22 mouse cellular contexts compared by ENCODE assay signal in genomic region chr19:44582103-44582502, GRCm38 (mm10). TPM values are rescaled to one million over a fixed set of nuclear protein-coding genes. Genes with fewer than 3 reads are reported as not detected.
DNase-seq lines count a peak whose midpoint lies in the region; ATAC-seq and TF ChIP-seq lines count a peak whose summit lies in the region.
"Had no signal": no experiment of that assay in that cellular context is flagged by ENCODE, and none has a peak within 500 bp of the region (broad histone marks: within the 10 kb centered on the region; RNA-seq: fewer than 3 reads in every experiment).

No protein-coding gene starts in this region.

- peak; percentile 39; the same call in 1 of the 2 replicates for ATAC-seq in forebrain, embryonic 12.5 days (ENCODE audit: low FRiP score)
- ATAC-seq in forebrain, postnatal 0 days = no peak
- peak; percentile 28; the same call in 1 of the 2 replicates for ATAC-seq in lung, embryonic 14.5 days (ENCODE audit: insufficient read depth)
- ATAC-seq in forebrain, embryonic 14.5 days = peak; percentile 21; the same call in 1 of the 2 replicates
- peak; percentile 46 for ATAC-seq in neural tube, embryonic 12.5 days (ENCODE audit: low FRiP score, low read depth)
- no peak for ATAC-seq in cerebellum, adult (ENCODE audit: insufficient number of reproducible peaks, low FRiP score, low TSS enrichment)

- 86% methylated on average over 10 of the region's 10 CpGs for WGBS in forebrain, embryonic 12.5 days
- WGBS in forebrain, postnatal 0 days = 81% methylated on average over 10 of the region's 10 CpGs
- 84% methylated on average over 10 of the region's 10 CpGs for WGBS in lung, embryonic 14.5 days
- WGBS in forebrain, embryonic 14.5 days = 83% methylated on average over 10 of the region's 10 CpGs
- 84% methylated on average over 10 of the region's 10 CpGs for WGBS in neural tube, embryonic 12.5 days
- WGBS in heart, adult 2 months = 85% methylated on average over 10 of the region's 10 CpGs

- no peak overlapping the region for H3K27ac ChIP-seq in forebrain, embryonic 12.5 days
- H3K27ac ChIP-seq in forebrain, postnatal 0 days (ENCODE audit: low read depth, low read length) = no peak overlapping the region
- H3K27ac ChIP-seq in lung, embryonic 14.5 days (ENCODE audit: low read depth) = no peak overlapping the region
- H3K27ac ChIP-seq in forebrain, embryonic 14.5 days (ENCODE audit: low read depth, low read length) = no peak overlapping the region
- H3K27ac ChIP-seq in neural tube, embryonic 12.5 days = no peak overlapping the region
- H3K27ac ChIP-seq in heart, adult 2 months = no peak overlapping the region
- H3K27ac ChIP-seq: heart, embryonic 13.5 days; kidney, postnatal 0 days; layer of hippocampus, adult 2 months had no signal

- no peaks in the 10 kb centered on the region for H3K4me1 ChIP-seq in forebrain, embryonic 12.5 days
- no peaks in the 10 kb centered on the region for H3K4me1 ChIP-seq in forebrain, postnatal 0 days (ENCODE audit: insufficient read depth)
- H3K4me1 ChIP-seq in lung, embryonic 14.5 days (ENCODE audit: insufficient read depth) = no peaks in the 10 kb centered on the region
- H3K4me1 ChIP-seq in forebrain, embryonic 14.5 days (ENCODE audit: control insufficient read depth, insufficient read depth, low read length) = no peaks in the 10 kb centered on the region
- 0 out of 2 replicates have a peak, but pooled peaks cover 3% of the 10 kb centered on the region for H3K4me1 ChIP-seq in neural tube, embryonic 12.5 days
- H3K4me1 ChIP-seq in heart, adult 2 months (ENCODE audit: control insufficient read depth, insufficient read depth, low read length) = no peaks in the 10 kb centered on the region
- H3K4me1 ChIP-seq: heart, embryonic 13.5 days had no signal

- no peaks in the 10 kb centered on the region for H3K9me3 ChIP-seq in forebrain, embryonic 12.5 days
- no peaks in the 10 kb centered on the region for H3K9me3 ChIP-seq in forebrain, postnatal 0 days (ENCODE audit: low read length)
- no peaks in the 10 kb centered on the region for H3K9me3 ChIP-seq in lung, embryonic 14.5 days (ENCODE audit: low read depth, low read length)
- no peaks in the 10 kb centered on the region for H3K9me3 ChIP-seq in forebrain, embryonic 14.5 days (replicated peaks; ENCODE audit: control insufficient read depth, low read length)
- H3K9me3 ChIP-seq in neural tube, embryonic 12.5 days = no peaks in the 10 kb centered on the region
- H3K9me3 ChIP-seq: heart, embryonic 13.5 days; megakaryocyte, embryonic 14.5 days had no signal

- no peak for DNase-seq in forebrain, postnatal 0 days
- no peak for DNase-seq in lung, embryonic 14.5 days
- no peak for DNase-seq in lung, postnatal 14 days
- no peak for DNase-seq in forebrain, embryonic 14.5 days (ENCODE audit: low spot score)
- no peak for DNase-seq in heart, adult 2 months

- no peak for TF ChIP-seq CTCF in forebrain, postnatal 0 days (IDR thresholded peaks at IDR 0.05; ENCODE audit: low read depth)
- TF ChIP-seq CTCF in lung, embryonic 14.5 days (IDR thresholded peaks at IDR 0.05; ENCODE audit: low read depth) = no peak
- TF ChIP-seq CTCF in heart, adult 2 months (IDR thresholded peaks at IDR 0.05) = no peak

- H3K27me3 ChIP-seq in forebrain, embryonic 12.5 days = peaks cover 52% of the 10 kb centered on the region
- no peaks in the 10 kb centered on the region; the same call in 1 of the 2 replicates for H3K27me3 ChIP-seq in forebrain, postnatal 0 days (ENCODE audit: insufficient read depth, low read length)
- H3K27me3 ChIP-seq in lung, embryonic 14.5 days (ENCODE audit: insufficient read depth, low read length) = peaks cover 8% of the 10 kb centered on the region; the same call in 1 of the 2 replicates
- H3K27me3 ChIP-seq in forebrain, embryonic 14.5 days (replicated peaks; ENCODE audit: control insufficient read depth, insufficient read depth, low read length) = peaks cover 4% of the 10 kb centered on the region; the same call in 1 of the 2 replicates
- peaks cover 15% of the 10 kb centered on the region for H3K27me3 ChIP-seq in neural tube, embryonic 12.5 days (replicated peaks)
- H3K27me3 ChIP-seq in heart, adult 2 months (ENCODE audit: control insufficient read depth, insufficient read depth, low read length) = no peaks in the 10 kb centered on the region

- no peak overlapping the region for H3K4me3 ChIP-seq in forebrain, embryonic 12.5 days (replicated peaks)
- no peak overlapping the region for H3K4me3 ChIP-seq in forebrain, postnatal 0 days (ENCODE audit: low read depth, low read length)
- no peak overlapping the region for H3K4me3 ChIP-seq in lung, embryonic 14.5 days (ENCODE audit: low read depth, low read length)
- no peak overlapping the region for H3K4me3 ChIP-seq in forebrain, embryonic 14.5 days (ENCODE audit: low read depth, low read length)
- no peak overlapping the region for H3K4me3 ChIP-seq in neural tube, embryonic 12.5 days
- H3K4me3 ChIP-seq in heart, adult 2 months = no peak overlapping the region
- H3K4me3 ChIP-seq: heart, embryonic 13.5 days; layer of hippocampus, adult 2 months; megakaryocyte, embryonic 14.5 days had no signal

- TF ChIP-seq POLR2A in heart, adult 2 months (IDR thresholded peaks at IDR 0.05; ENCODE audit: insufficient read depth, low read depth, low read length) = no peak

- intact Hi-C loops in heart, adult 2 months (cut with DNase I) = loop anchor here (1.0 to 10.0 kb wide), 3 partner anchors 172 to 453 kb away; no protein-coding TSS in a partner anchor

- no peaks in the 10 kb centered on the region for H3K79me2 ChIP-seq in heart, adult 2 months (replicated peaks; ENCODE audit: control insufficient read depth, insufficient read depth, low read length)

- H3K9ac ChIP-seq in forebrain, embryonic 12.5 days = no peak overlapping the region
- H3K9ac ChIP-seq in forebrain, postnatal 0 days = no peak overlapping the region
- no peak overlapping the region for H3K9ac ChIP-seq in lung, embryonic 14.5 days
- H3K9ac ChIP-seq in forebrain, embryonic 14.5 days (ENCODE audit: low read length) = no peak overlapping the region
- H3K9ac ChIP-seq in neural tube, embryonic 12.5 days = no peak overlapping the region
- no peak overlapping the region for H3K9ac ChIP-seq in heart, adult 2 months (ENCODE audit: low read depth, low read length)
- H3K9ac ChIP-seq: heart, embryonic 13.5 days; liver, postnatal 0 days had no signal

- no peak for TF ChIP-seq EP300 in heart, adult 2 months (IDR thresholded peaks at IDR 0.05; ENCODE audit: insufficient read depth, low read depth, low read length)

- no peaks in the 10 kb centered on the region for H3K36me3 ChIP-seq in forebrain, embryonic 12.5 days (replicated peaks)
- peaks cover 6% of the 10 kb centered on the region for H3K36me3 ChIP-seq in forebrain, postnatal 0 days (ENCODE audit: insufficient read depth)
- peaks cover 5% of the 10 kb centered on the region; the same call in 1 of the 2 replicates for H3K36me3 ChIP-seq in lung, embryonic 14.5 days (ENCODE audit: insufficient read depth)
- H3K36me3 ChIP-seq in forebrain, embryonic 14.5 days (ENCODE audit: control insufficient read depth, insufficient read depth, low read length) = no peaks in the 10 kb centered on the region
- no peaks in the 10 kb centered on the region for H3K36me3 ChIP-seq in neural tube, embryonic 12.5 days
- no peaks in the 10 kb centered on the region for H3K36me3 ChIP-seq in heart, adult 2 months (ENCODE audit: control insufficient read depth, insufficient read depth, low read length)
- H3K36me3 ChIP-seq: heart, embryonic 13.5 days had no signal

- no peak overlapping the region for H3K4me2 ChIP-seq in forebrain, embryonic 12.5 days
- H3K4me2 ChIP-seq in forebrain, postnatal 0 days (ENCODE audit: low read depth) = no peak overlapping the region
- H3K4me2 ChIP-seq in lung, embryonic 14.5 days = no peak overlapping the region
- H3K4me2 ChIP-seq in forebrain, embryonic 14.5 days (ENCODE audit: low read length) = no peak overlapping the region
- no peak overlapping the region for H3K4me2 ChIP-seq in neural tube, embryonic 12.5 days (replicated peaks)
- H3K4me2 ChIP-seq: heart, embryonic 13.5 days had no signal

RNA-seq across cellular contexts. Expression of gene Hif1an, which starts 19.5 kb away (rescaled TPM):
- polyA plus RNA-seq in forebrain, embryonic 12.5 days (2016; fragmentation: Nextera tagmentation; extraction: Ambion mirVana) = 46.5 and 48.9 TPM in 2 replicates
- total RNA-seq in forebrain, postnatal 0 days (2014; rRNA removed) = 8.2 and 13.6 TPM in 2 replicates
- 8.1 and 15.6 TPM in 2 replicates for polyA plus RNA-seq in forebrain, postnatal 0 days (2015; fragmentation: Nextera tagmentation; extraction: Ambion mirVana)
- 23.9 and 24.4 TPM in 2 replicates for polyA plus RNA-seq in lung, embryonic 14.5 days (2014; fragmentation: Nextera tagmentation; extraction: Ambion mirVana)
- polyA plus RNA-seq in forebrain, embryonic 14.5 days (2014; fragmentation: Nextera tagmentation; extraction: Ambion mirVana) = 16.1 and 21.1 TPM in 2 replicates
- 36.2 and 38.0 TPM in 2 replicates for polyA plus RNA-seq in neural tube, embryonic 12.5 days (2016; fragmentation: Nextera tagmentation; extraction: Ambion mirVana)
- total RNA-seq in heart, adult 2 months (2021) = 10 to 100 TPM; 51.1 to 55.5 TPM
- 23.6 and 49.8 TPM in 2 replicates for polyA plus RNA-seq in heart, adult 2 months (2012; rRNA removed)

RNA-seq across cellular contexts. Expression of gene Ndufb8, which starts 26.9 kb away (rescaled TPM):
- polyA plus RNA-seq in forebrain, embryonic 12.5 days (2016; fragmentation: Nextera tagmentation; extraction: Ambion mirVana) = 378 and 384 TPM in 2 replicates
- 275 and 424 TPM in 2 replicates for total RNA-seq in forebrain, postnatal 0 days (2014; rRNA removed)
- polyA plus RNA-seq in forebrain, postnatal 0 days (2015; fragmentation: Nextera tagmentation; extraction: Ambion mirVana) = 691 and 823 TPM in 2 replicates
- 544 and 562 TPM in 2 replicates for polyA plus RNA-seq in lung, embryonic 14.5 days (2014; fragmentation: Nextera tagmentation; extraction: Ambion mirVana)
- 509 and 616 TPM in 2 replicates for polyA plus RNA-seq in forebrain, embryonic 14.5 days (2014; fragmentation: Nextera tagmentation; extraction: Ambion mirVana)
- 546 TPM in 2 replicates for polyA plus RNA-seq in neural tube, embryonic 12.5 days (2016; fragmentation: Nextera tagmentation; extraction: Ambion mirVana)
- 1,000 to 10,000 TPM; 1,693 to 1,987 TPM for total RNA-seq in heart, adult 2 months (2021)
- polyA plus RNA-seq in heart, adult 2 months (2012; rRNA removed) = 2,415 and 3,048 TPM in 2 replicates

RNA-seq across cellular contexts. Expression of gene Gm20538, which starts 29.5 kb away (rescaled TPM):
- not detected in 2 replicates for polyA plus RNA-seq in forebrain, embryonic 12.5 days (2016; fragmentation: Nextera tagmentation; extraction: Ambion mirVana)
- not detected in 2 replicates for total RNA-seq in forebrain, postnatal 0 days (2014; rRNA removed)
- not detected in 2 replicates for polyA plus RNA-seq in forebrain, postnatal 0 days (2015; fragmentation: Nextera tagmentation; extraction: Ambion mirVana)
- not detected in 2 replicates for polyA plus RNA-seq in lung, embryonic 14.5 days (2014; fragmentation: Nextera tagmentation; extraction: Ambion mirVana)
- polyA plus RNA-seq in forebrain, embryonic 14.5 days (2014; fragmentation: Nextera tagmentation; extraction: Ambion mirVana) = not detected in 2 replicates
- not detected in 2 replicates for polyA plus RNA-seq in neural tube, embryonic 12.5 days (2016; fragmentation: Nextera tagmentation; extraction: Ambion mirVana)
- not detected for total RNA-seq in heart, adult 2 months (2021)
- polyA plus RNA-seq in heart, adult 2 months (2012; rRNA removed) = not detected in 2 replicates
- total RNA-seq: adrenal gland, postnatal 36 days; gastrocnemius, adult 8-10 months; heart, postnatal 25 days; layer of hippocampus, adult 2 months; left cerebral cortex, postnatal 4 days; liver, adult 2 months; MEL had no signal
- polyA plus RNA-seq: frontal cortex, adult 2 months; heart, embryonic 13.5 days; intestine, embryonic 14.5 days; liver, adult 2 months; liver, postnatal 0 days; thymus, postnatal 0 days had no signal

RNA-seq across cellular contexts. Expression of gene Sec31b, which starts 36.4 kb away (rescaled TPM):
- 0.36 and 0.42 TPM in 2 replicates for polyA plus RNA-seq in forebrain, embryonic 12.5 days (2016; fragmentation: Nextera tagmentation; extraction: Ambion mirVana)
- total RNA-seq in forebrain, postnatal 0 days (2014; rRNA removed) = 0.08 and 0.48 TPM in 2 replicates
- polyA plus RNA-seq in forebrain, postnatal 0 days (2015; fragmentation: Nextera tagmentation; extraction: Ambion mirVana) = 0.10 and 0.15 TPM in 2 replicates
- 0.30 and 0.45 TPM in 2 replicates for polyA plus RNA-seq in lung, embryonic 14.5 days (2014; fragmentation: Nextera tagmentation; extraction: Ambion mirVana)
- polyA plus RNA-seq in forebrain, embryonic 14.5 days (2014; fragmentation: Nextera tagmentation; extraction: Ambion mirVana) = 0.10 and 0.17 TPM in 2 replicates
- polyA plus RNA-seq in neural tube, embryonic 12.5 days (2016; fragmentation: Nextera tagmentation; extraction: Ambion mirVana) = 0.40 and 0.43 TPM in 2 replicates
- total RNA-seq in heart, adult 2 months (2021) = 10 to 100 TPM in 1 of 2 experiments, 1 to 10 TPM in 1; 8.4 to 10.5 TPM
- 16.9 and 18.5 TPM in 2 replicates for polyA plus RNA-seq in heart, adult 2 months (2012; rRNA removed)

Comparison
In these comparisons a context has a peak if more than half of its experiments do, and no peak if none do; other contexts are left out.
1. ATAC-seq: peak in forebrain, embryonic 12.5 days (single experiment), lung, embryonic 14.5 days (single experiment), forebrain, embryonic 14.5 days (single experiment) and neural tube, embryonic 12.5 days (single experiment); none in forebrain, postnatal 0 days (single experiment) and cerebellum, adult (single experiment).